Mouse (Mus musculus) MEL (cell line): Measurements from ENCODE around the gene Wdr24.

Experiments used
- CHD1 ChIP-seq: IDR thresholded peaks from 2 replicates; pipeline ENCODE4 v1.6.1; 2012; ENCODE audit warnings: low read depth, mild to moderate bottlenecking, inconsistent platforms, low read length, improper control_type of control experiment
- ELF1 ChIP-seq: IDR thresholded peaks from 2 replicates; pipeline ENCODE4 v1.6.1; 2014; ENCODE audit warnings: low read depth, mild to moderate bottlenecking, inconsistent platforms, low read length, improper control_type of control experiment, moderate library complexity
- KAT2A ChIP-seq: conservative IDR thresholded peaks from 2 replicates; pipeline ENCODE4 v1.6.1; 2012; ENCODE audit warnings: low read depth, low read length, improper control_type of control experiment, inconsistent platforms
- MAFK ChIP-seq: IDR thresholded peaks from 2 replicates; pipeline ENCODE4 v1.6.1; 2011; ENCODE audit warnings: low read depth, mild to moderate bottlenecking, low read length, improper control_type of control experiment, borderline replicate concordance
- MAX ChIP-seq: IDR thresholded peaks from 2 replicates; pipeline ENCODE4 v1.6.1; 2011; ENCODE audit warnings: low read length, improper control_type of control experiment
- POLR2A ChIP-seq, 2 experiments: IDR thresholded peaks; 2 replicates each; pipeline ENCODE4 v1.6.1; 2011 to 2012; ENCODE audit warnings: low read length in 2 of 2, mild to moderate bottlenecking in 2 of 2, control low read depth in 1 of 2, improper control_type of control experiment in 1 of 2, low read depth in 1 of 2, moderate library complexity in 1 of 2; ENCODE audit not compliant: control insufficient read depth in 1 of 2, insufficient read depth in 1 of 2, poor library complexity in 1 of 2
- TBP ChIP-seq: IDR thresholded peaks from 2 replicates; pipeline ENCODE4 v1.8.0; 2011; ENCODE audit warnings: low read depth, low read length, improper control_type of control experiment
- USF1 ChIP-seq: IDR thresholded peaks from 2 replicates; pipeline ENCODE4 v1.6.1; 2014; ENCODE audit warnings: low read depth, mild to moderate bottlenecking, inconsistent platforms, low read length, improper control_type of control experiment, moderate library complexity

DNA sequence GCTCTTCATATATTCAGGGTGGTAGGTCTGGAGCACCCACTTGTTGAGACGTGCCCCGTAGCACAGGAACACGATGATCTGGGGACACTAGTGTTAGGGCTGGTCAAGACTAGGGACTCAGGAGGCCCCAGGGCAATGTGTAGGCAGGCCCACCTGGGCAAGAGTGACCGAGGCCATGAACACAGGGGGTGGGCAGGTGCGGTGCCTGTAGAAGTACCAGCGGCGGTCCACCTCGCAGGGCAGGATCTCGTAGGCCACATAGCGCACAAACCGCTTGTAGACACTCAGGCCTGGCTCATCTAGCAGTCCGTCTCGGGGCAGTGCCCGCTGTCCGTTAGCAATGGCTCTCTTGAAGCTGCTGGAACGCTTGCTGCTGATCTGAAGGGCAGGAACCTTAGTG is 12.4 kb downstream of the Wdr24 start:
- no peak for TF ChIP-seq MAFK
- no peak for TF ChIP-seq CHD1
- TF ChIP-seq ELF1, result no peak
- no peak for TF ChIP-seq USF1
- no peak for TF ChIP-seq MAX
- no peak for TF ChIP-seq POLR2A (IDR thresholded peaks at IDR 0.05; ENCODE audit: control insufficient read depth in 1 of 2, insufficient read depth in 1 of 2, low read depth in 1 of 2, low read length in 2 of 2, poor library complexity in 1 of 2)
- no peak for TF ChIP-seq KAT2A
- TF ChIP-seq TBP, result no peak
